Mouse (Mus musculus): ENCODE results near the gene Lrrtm3.

Lrrtm3 gene

GRCm38 (mm10) chr10:63880462-63880903 is 209.6 kb downstream of the Lrrtm3 start:
- no peak for DNase-seq

Measured in kidney, adult 18-20 months (tissue).